Mouse (Mus musculus) megakaryocyte progenitor cell, adult 5-6 weeks (primary cell): ENCODE measurements around the gene Cdc123. TPM values are rescaled to one million over a fixed set of nuclear protein-coding genes. Genes with fewer than 3 reads are reported as not detected.

Experiments used
- ATAC-seq: replicated peaks from 2 replicates; pipeline ENCODE4 v1.8.0; 2016; ENCODE audit warnings: mild to moderate bottlenecking, moderate TSS enrichment, inconsistent platforms; ENCODE audit not compliant: poor library complexity
- total RNA-seq, 2 experiments: library from RNA; stranded (forward) in 1 of 2; stranded (reverse) in 1 of 2; fragments of 157-497, 149-512 nt in 1 of 2; fragments of 200-1000 nt in 1 of 2; gene quantifications; 2 replicates each; pipeline versions ENCODE4 v1.2.3 to v1.2.4; 2015 to 2017

Cdc123 gene
- total RNA-seq, 2 experiments from 2014 or later: 116 to 133 TPM

- no peak for ATAC-seq
These were observed 39.7 kb downstream of the Cdc123 start for GRCm38 (mm10) chr2:5805228-5805627.

GRCm38 (mm10) chr2:5804440-5805045, 40.4 kb downstream of the Cdc123 start:
- peak; percentile 48 for ATAC-seq

GRCm38 (mm10) chr2:5801927-5802590, 42.9 kb downstream of the Cdc123 start:
- ATAC-seq: peak; percentile 18

GRCm38 (mm10) chr2:5801182-5801640, 43.8 kb downstream of the Cdc123 start:
- peak; percentile 87 for ATAC-seq

- no peak for ATAC-seq
These were observed 46.9 kb downstream of the Cdc123 start for GRCm38 (mm10) chr2:5797816-5798672.

- no peak for ATAC-seq
These were observed 51.2 kb downstream of the Cdc123 start for GRCm38 (mm10) chr2:5793771-5794170.

GRCm38 (mm10) chr2:5792056-5792455, 52.9 kb downstream of the Cdc123 start:
- ATAC-seq: no peak

- no peak for ATAC-seq
These were observed 55.3 kb downstream of the Cdc123 start for GRCm38 (mm10) chr2:5789625-5790160.

- ATAC-seq: no peak
These were observed 57.6 kb downstream of the Cdc123 start for GRCm38 (mm10) chr2:5787391-5787790.

GRCm38 (mm10) chr2:5772464-5772863, 72.5 kb downstream of the Cdc123 start:
- peak; percentile 38 for ATAC-seq

GRCm38 (mm10) chr2:5770708-5771241, 74.2 kb downstream of the Cdc123 start:
- peak; percentile 79 for ATAC-seq

GRCm38 (mm10) chr2:5769630-5770029, 75.3 kb downstream of the Cdc123 start:
- peak; percentile 70 for ATAC-seq

- ATAC-seq: no peak
These were observed 76.0 kb downstream of the Cdc123 start for GRCm38 (mm10) chr2:5768946-5769345.

- no peak for ATAC-seq
These were observed 82.9 kb downstream of the Cdc123 start for GRCm38 (mm10) chr2:5762031-5762430.

- ATAC-seq: no peak
These were observed 84.4 kb downstream of the Cdc123 start for GRCm38 (mm10) chr2:5760479-5761008.

GRCm38 (mm10) chr2:5758569-5758968, 86.4 kb downstream of the Cdc123 start:
- ATAC-seq: no peak

GRCm38 (mm10) chr2:5750872-5751271, 94.1 kb downstream of the Cdc123 start:
- ATAC-seq: no peak

- no peak for ATAC-seq
These were observed 95.8 kb downstream of the Cdc123 start for GRCm38 (mm10) chr2:5749210-5749609.

- no peak for ATAC-seq
These were observed 97.4 kb downstream of the Cdc123 start for GRCm38 (mm10) chr2:5747545-5748043.

GRCm38 (mm10) chr2:5746529-5746928, 98.4 kb downstream of the Cdc123 start:
- ATAC-seq: no peak
